10 mouse cellular contexts compared by ENCODE assay signal in genomic region chr10:110233307-110233930, GRCm38 (mm10).
DNase-seq lines count a peak whose midpoint lies in the region; ATAC-seq and TF ChIP-seq lines count a peak whose summit lies in the region.
"Had no signal": no experiment of that assay in that cellular context is flagged by ENCODE, and none has a peak within 500 bp of the region (broad histone marks: within the 10 kb centered on the region; RNA-seq: fewer than 3 reads in every experiment).

No protein-coding gene starts in this region.

- H3K27me3 ChIP-seq in cerebellum, adult 2 months (ENCODE audit: control insufficient read depth, insufficient read depth, low read length) = no peaks in the 10 kb centered on the region
- no peaks in the 10 kb centered on the region for H3K27me3 ChIP-seq in forebrain, embryonic 15.5 days
- H3K27me3 ChIP-seq in intestine, embryonic 16.5 days (replicated peaks; ENCODE audit: control insufficient read depth, insufficient read depth, low read length) = no peaks in the 10 kb centered on the region

- H3K9ac ChIP-seq in forebrain, embryonic 15.5 days (replicated peaks) = no peak overlapping the region
- H3K9ac ChIP-seq in intestine, embryonic 16.5 days (ENCODE audit: low read depth, low read length) = no peak overlapping the region

- no peaks in the 10 kb centered on the region for H3K4me1 ChIP-seq in cerebellum, adult 2 months (ENCODE audit: control insufficient read depth, insufficient read depth, low read length)
- H3K4me1 ChIP-seq in forebrain, embryonic 15.5 days = peaks cover 15% of the 10 kb centered on the region
- no peaks in the 10 kb centered on the region for H3K4me1 ChIP-seq in intestine, embryonic 16.5 days (ENCODE audit: control insufficient read depth, insufficient read depth, low read length)

- DNase-seq in left cerebral cortex, adult 8-10 months (ENCODE audit: low spot score in 2 of 2) = peak; percentile 17 to 20
- no peak for DNase-seq in left cerebral cortex, adult 18-20 months (ENCODE audit: low spot score in 2 of 2)
- DNase-seq in cerebellum, adult 2 months = peak; percentile 18 to 23
- peak; percentile 23 to 57 for DNase-seq in layer of hippocampus, postnatal 14 days (ENCODE audit: low spot score in 2 of 2)
- no peak for DNase-seq in kidney, postnatal 25 days
- no peak for DNase-seq in urinary bladder, postnatal 14 days (ENCODE audit: low spot score)
- DNase-seq: adrenal gland, postnatal 14 days had no signal

- TF ChIP-seq CTCF in cerebellum, adult 2 months (IDR thresholded peaks at IDR 0.05; ENCODE audit: borderline replicate concordance, insufficient read depth, low read depth, low read length) = no peak

- H3K4me2 ChIP-seq in forebrain, embryonic 15.5 days (replicated peaks) = no peak overlapping the region
- no peak overlapping the region for H3K4me2 ChIP-seq in intestine, embryonic 16.5 days (ENCODE audit: low read depth, low read length)

- WGBS in cerebellum, adult 2 months = 39% methylated on average over 6 of the region's 6 CpGs
- 43% methylated on average over 6 of the region's 6 CpGs for WGBS in forebrain, embryonic 15.5 days
- WGBS in intestine, embryonic 16.5 days = 69% methylated on average over 6 of the region's 6 CpGs

- H3K27ac ChIP-seq in cerebellum, adult 2 months (ENCODE audit: insufficient read depth, low read length) = no peak overlapping the region
- H3K27ac ChIP-seq in forebrain, embryonic 15.5 days (replicated peaks) = peak overlapping the region; percentile 39
- no peak overlapping the region for H3K27ac ChIP-seq in intestine, embryonic 16.5 days (ENCODE audit: low read length)
- H3K27ac ChIP-seq: heart, embryonic 10.5 days had no signal

- no peaks in the 10 kb centered on the region for H3K36me3 ChIP-seq in forebrain, embryonic 15.5 days
- no peaks in the 10 kb centered on the region for H3K36me3 ChIP-seq in intestine, embryonic 16.5 days (ENCODE audit: control insufficient read depth, insufficient read depth, low read length)
- H3K36me3 ChIP-seq: heart, embryonic 10.5 days had no signal

- no peaks in the 10 kb centered on the region for H3K9me3 ChIP-seq in forebrain, embryonic 15.5 days
- no peaks in the 10 kb centered on the region for H3K9me3 ChIP-seq in intestine, embryonic 16.5 days (ENCODE audit: control insufficient read depth, low read length)
- H3K9me3 ChIP-seq: heart, embryonic 10.5 days had no signal

- 0 out of 2 replicates have a peak, but pooled peaks have one; percentile 16 for ATAC-seq in forebrain, embryonic 15.5 days (replicated peaks)
- no peak for ATAC-seq in intestine, embryonic 16.5 days

- TF ChIP-seq POLR2A in cerebellum, adult 2 months (IDR thresholded peaks at IDR 0.05; ENCODE audit: borderline replicate concordance, insufficient read depth, low read length) = no peak

- H3K4me3 ChIP-seq in cerebellum, adult 2 months (replicated peaks; ENCODE audit: insufficient read depth, low read depth, low read length) = no peak overlapping the region
- no peak overlapping the region for H3K4me3 ChIP-seq in forebrain, embryonic 15.5 days
- no peak overlapping the region for H3K4me3 ChIP-seq in intestine, embryonic 16.5 days (ENCODE audit: low read length)
- H3K4me3 ChIP-seq: heart, embryonic 10.5 days had no signal

Comparison
In these comparisons a context has a peak if more than half of its experiments do, and no peak if none do; other contexts are left out.
1. DNase-seq: peak in left cerebral cortex, adult 8-10 months (2 of 2), cerebellum, adult 2 months (2 of 2) and layer of hippocampus, postnatal 14 days (2 of 2); none in left cerebral cortex, adult 18-20 months (0 of 2), kidney, postnatal 25 days (0 of 2) and urinary bladder, postnatal 14 days (single experiment).